Mouse (Mus musculus) cerebellum, adult 2 months (tissue): ENCODE measurements at regions not wholly inside any gene's neighbourhood (a gene's known extent, or its start where the extent isn't known, plus 50 kb on each side); places are given as distances from the start of the nearest gene placed in this dataset.

Experiments
- CTCF ChIP-seq: fragments of 200-500 bp; IDR thresholded peaks from 2 replicates; pipeline ENCODE4 v1.5.1; 2011; ENCODE audit warnings: low read depth, mild to moderate bottlenecking, control low read depth, low read length, moderate library complexity, borderline replicate concordance; ENCODE audit not compliant: insufficient read depth
- POLR2A ChIP-seq: fragments of 200-500 bp; IDR thresholded peaks from 2 replicates; pipeline ENCODE4 v1.6.1; 2011; ENCODE audit warnings: low read length, control low read depth, borderline replicate concordance; ENCODE audit not compliant: insufficient read depth

DNA sequence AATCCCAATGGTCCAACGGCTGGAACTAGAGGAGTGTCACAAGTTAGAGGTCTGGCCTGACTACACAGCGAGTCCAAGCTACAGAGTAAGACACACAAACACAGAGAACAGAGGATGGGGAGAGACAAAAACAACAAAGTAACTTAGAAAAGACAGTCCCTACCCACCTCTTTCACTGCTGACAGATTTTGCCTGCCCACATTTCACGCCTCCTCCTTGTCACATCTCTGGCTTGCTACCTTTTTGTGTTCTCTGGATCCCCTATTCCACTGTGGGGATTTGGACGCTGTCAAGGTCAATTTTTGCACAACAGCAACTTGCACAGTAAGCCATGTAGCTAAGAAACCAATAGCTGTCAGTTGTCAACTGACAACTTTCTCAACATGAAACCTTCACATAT lies 275.8 kb upstream of the Clec14a start:
- TF ChIP-seq CTCF, result no peak
- TF ChIP-seq POLR2A, result no peak
